Mouse (Mus musculus) erythroblast, embryonic 14.5 days (primary cell): ENCODE results near the gene Lmx1b. TPM values are rescaled to one million over a fixed set of nuclear protein-coding genes. Genes with fewer than 3 reads are reported as not detected.

ENCODE experiments used
- H3K27me3 ChIP-seq: 2 replicates; pipeline ENCODE4 v1.6.1; 2012; ENCODE audit warnings: inconsistent platforms; ENCODE audit not compliant: control insufficient read depth
- H3K36me3 ChIP-seq: 2 replicates; pipeline ENCODE4 v1.6.1; 2012; ENCODE audit warnings: mild to moderate bottlenecking, inconsistent platforms; ENCODE audit not compliant: control insufficient read depth
- H3K4me1 ChIP-seq: 2 replicates; pipeline ENCODE4 v1.6.1; 2012; ENCODE audit warnings: inconsistent platforms; ENCODE audit not compliant: control insufficient read depth
- H3K4me3 ChIP-seq: replicated peaks from 2 replicates; pipeline ENCODE3; 2012; ENCODE audit warnings: moderate library complexity, mild to moderate bottlenecking, inconsistent platforms
- H3K9me3 ChIP-seq: 2 replicates; pipeline ENCODE4 v1.6.1; 2012; ENCODE audit warnings: low read length, inconsistent platforms, mixed read lengths; ENCODE audit not compliant: control insufficient read depth
- GATA1 ChIP-seq: IDR thresholded peaks from 2 replicates; pipeline ENCODE4 v1.6.1; 2012; ENCODE audit warnings: low read length, inconsistent platforms, mixed read lengths
- TAL1 ChIP-seq: IDR thresholded peaks from 3 replicates; pipeline ENCODE4 v1.6.1; 2012; ENCODE audit warnings: low read length, inconsistent platforms, mixed read lengths
- polyA plus RNA-seq: library from polyadenylated mRNA; stranded (reverse); fragments of >175 nt; gene quantifications from 2 replicates; pipeline ENCODE4 v1.2.3, GENCODE M21; 2012

The Lmx1b gene
- polyA plus RNA-seq, 1 experiment = not detected

GRCm38 (mm10) chr2:33592931-33593555 lies 47.3 kb downstream of the Lmx1b start:
- no peak for TF ChIP-seq TAL1
- no peak for TF ChIP-seq GATA1
- Histone ChIP-seq H3K4me3 (no peak overlapping the region), H3K27me3 (no peaks in the 10 kb centered on the region; the same call in 1 of the 2 replicates), H3K36me3 (no peaks in the 10 kb centered on the region), H3K4me1 (no peaks in the 10 kb centered on the region), H3K9me3 (no peaks in the 10 kb centered on the region)

- peaks cover 8% of the 10 kb centered on the region for H3K27me3 ChIP-seq
These were observed 51.0 kb downstream of the Lmx1b start for GRCm38 (mm10) chr2:33589280-33589679.

GRCm38 (mm10) chr2:33584937-33585910 lies 55.1 kb downstream of the Lmx1b start:
- no peaks in the 10 kb centered on the region for H3K9me3 ChIP-seq
- H3K4me1 ChIP-seq = no peaks in the 10 kb centered on the region
- TF ChIP-seq TAL1 = no peak
- no peak for TF ChIP-seq GATA1
- H3K27me3 ChIP-seq = peaks cover 47% of the 10 kb centered on the region
- no peak overlapping the region for H3K4me3 ChIP-seq
- no peaks in the 10 kb centered on the region for H3K36me3 ChIP-seq

More at GRCm38 (mm10) chr2:33589280-33589679, 51.0 kb downstream of the Lmx1b start:
- Histone ChIP-seq H3K36me3 (no peaks in the 10 kb centered on the region), H3K9me3 (no peaks in the 10 kb centered on the region), H3K4me3 (no peak overlapping the region), H3K4me1 (no peaks in the 10 kb centered on the region)
- no peak for TF ChIP-seq GATA1
- TF ChIP-seq TAL1 = no peak

- no peak for TF ChIP-seq TAL1
- Histone ChIP-seq H3K4me1 (no peaks in the 10 kb centered on the region), H3K27me3 (peaks cover 60% of the 10 kb centered on the region), H3K36me3 (no peaks in the 10 kb centered on the region), H3K4me3 (no peak overlapping the region), H3K9me3 (no peaks in the 10 kb centered on the region)
These were observed 56.5 kb downstream of the Lmx1b start for GRCm38 (mm10) chr2:33583761-33584160.

GRCm38 (mm10) chr2:33583317-33583716 lies 57.0 kb downstream of the Lmx1b start:
- Histone ChIP-seq H3K27me3 (peaks cover 64% of the 10 kb centered on the region), H3K4me3 (no peak overlapping the region), H3K36me3 (no peaks in the 10 kb centered on the region), H3K4me1 (no peaks in the 10 kb centered on the region), H3K9me3 (no peaks in the 10 kb centered on the region)
- TF ChIP-seq TAL1 (no peak), GATA1 (no peak)

- H3K9me3 ChIP-seq = no peaks in the 10 kb centered on the region
- H3K4me1 ChIP-seq = no peaks in the 10 kb centered on the region
- TF ChIP-seq GATA1 = no peak
- no peak for TF ChIP-seq TAL1
- H3K4me3 ChIP-seq = no peak overlapping the region
- H3K27me3 ChIP-seq = peaks cover 64% of the 10 kb centered on the region
- no peaks in the 10 kb centered on the region for H3K36me3 ChIP-seq
These were observed 57.8 kb downstream of the Lmx1b start for GRCm38 (mm10) chr2:33582457-33583060.

GRCm38 (mm10) chr2:33581866-33582265 lies 58.4 kb downstream of the Lmx1b start:
- H3K27me3 ChIP-seq = peaks cover 64% of the 10 kb centered on the region
- no peaks in the 10 kb centered on the region for H3K9me3 ChIP-seq
- H3K4me1 ChIP-seq = no peaks in the 10 kb centered on the region
- no peaks in the 10 kb centered on the region for H3K36me3 ChIP-seq
- TF ChIP-seq TAL1 = no peak
- TF ChIP-seq GATA1 = no peak
- no peak overlapping the region for H3K4me3 ChIP-seq

GRCm38 (mm10) chr2:33581449-33581777 lies 58.9 kb downstream of the Lmx1b start:
- Histone ChIP-seq H3K4me1 (no peaks in the 10 kb centered on the region), H3K9me3 (no peaks in the 10 kb centered on the region), H3K4me3 (no peak overlapping the region), H3K36me3 (no peaks in the 10 kb centered on the region), H3K27me3 (peaks cover 64% of the 10 kb centered on the region)
- no peak for TF ChIP-seq GATA1
- TF ChIP-seq TAL1 = no peak

- no peaks in the 10 kb centered on the region for H3K4me1 ChIP-seq
- no peaks in the 10 kb centered on the region for H3K36me3 ChIP-seq
- no peak for TF ChIP-seq GATA1
- no peak for TF ChIP-seq TAL1
- H3K9me3 ChIP-seq = no peaks in the 10 kb centered on the region
- no peak overlapping the region for H3K4me3 ChIP-seq
- H3K27me3 ChIP-seq = peaks cover 64% of the 10 kb centered on the region
These were observed 59.4 kb downstream of the Lmx1b start for GRCm38 (mm10) chr2:33580697-33581448.
